Mouse (Mus musculus) midbrain, embryonic 10.5 days (tissue): ENCODE measurements around the gene Zcchc14. TPM values are rescaled to one million over a fixed set of nuclear protein-coding genes. Genes with fewer than 3 reads are reported as not detected.

ENCODE experiments used
- DNase-seq: peaks from one replicate; pipeline ENCODE4 v3.0.0-alpha.2; 2017; ENCODE audit warnings: low spot score
- H3K27ac ChIP-seq: fragments of 300-500 bp; sonication (generic); replicated peaks from 2 replicates; pipeline ENCODE4 v1.5.1; 2016; ENCODE audit warnings: mild to moderate bottlenecking
- H3K27me3 ChIP-seq: fragments of 300-500 bp; sonication (generic); 2 replicates; pipeline ENCODE4 v1.6.1; 2016; ENCODE audit warnings: low read depth, mild to moderate bottlenecking; ENCODE audit not compliant: poor library complexity, severe bottlenecking
- H3K36me3 ChIP-seq: fragments of 300-500 bp; sonication (generic); 2 replicates; pipeline ENCODE4 v1.6.1; 2016; ENCODE audit warnings: mild to moderate bottlenecking, moderate library complexity
- H3K4me1 ChIP-seq: fragments of 300-500 bp; sonication (generic); 2 replicates; pipeline ENCODE4 v1.6.1; 2016
- H3K4me3 ChIP-seq: fragments of 300-500 bp; sonication (generic); 2 replicates; pipeline ENCODE4 v1.5.1; 2016; ENCODE audit warnings: mild to moderate bottlenecking, moderate library complexity
- H3K9me3 ChIP-seq: fragments of 300-500 bp; sonication (generic); replicated peaks from 2 replicates; pipeline ENCODE4 v1.6.1; 2016; ENCODE audit warnings: mild to moderate bottlenecking
- WGBS: fragments of 180-500 bp; shearing (Covaris S2); methylation state at CpG from one replicate; pipeline ENCODE4 v1.1.7; 2016; 5-methylcytosine and 5-hydroxymethylcytosine counted together
- polyA plus RNA-seq: library from polyadenylated mRNA; unstranded; fragments of >200 nt; fragmentation: Nextera tagmentation; extraction: Ambion mirVana; gene quantifications from 2 replicates; pipeline ENCODE4 v1.2.1, GENCODE M21; 2016

Zcchc14 gene
- polyA plus RNA-seq, 1 experiment from 2014 or later = 14.9 TPM

- no peak overlapping the region for H3K27ac ChIP-seq
- peaks cover 13% of the 10 kb centered on the region for H3K4me1 ChIP-seq
- 92% methylated on average over 6 of the region's 6 CpGs for WGBS
- peaks cover 55% of the 10 kb centered on the region for H3K36me3 ChIP-seq
- no peak for DNase-seq
- 0 out of 2 replicates have a peak, but pooled peaks cover 2% of the 10 kb centered on the region for H3K27me3 ChIP-seq
- H3K9me3 ChIP-seq = no peaks in the 10 kb centered on the region
- no peak overlapping the region for H3K4me3 ChIP-seq
These were observed 102.6 kb downstream of the Zcchc14 start for GRCm38 (mm10) chr8:121550056-121550455.

Other genes with a start within 250 kb of the Zcchc14 start
- not detected in 2 replicates for gene 1700018B08Rik, start 108.6 kb downstream of the Zcchc14 start, polyA plus RNA-seq
- 14.8 TPM in 2 replicates for gene Fbxo31, start 74.1 kb downstream of the Zcchc14 start, polyA plus RNA-seq
- gene Map1lc3b, start 62.5 kb downstream of the Zcchc14 start, polyA plus RNA-seq = 208 and 250 TPM in 2 replicates
- 11.9 and 18.7 TPM in 2 replicates for gene Jph3, start 76.7 kb upstream of the Zcchc14 start, polyA plus RNA-seq
- gene Klhdc4, start 176.7 kb upstream of the Zcchc14 start, polyA plus RNA-seq = 62.1 and 64.1 TPM in 2 replicates